Mouse (Mus musculus) kidney, postnatal 0 days (tissue): ENCODE data around the gene Dnah2. TPM values are rescaled to one million over a fixed set of nuclear protein-coding genes. Genes with fewer than 3 reads are reported as not detected.

Experiments
- ATAC-seq: fragments of 200-750 bp; cut with Nextera tagmentation; replicated peaks from 2 replicates; pipeline ENCODE4 v1.8.0; 2017; ENCODE audit warnings: low read depth, moderate number of reproducible peaks, moderate TSS enrichment, moderate library complexity; ENCODE audit not compliant: low FRiP score
- DNase-seq: peaks from one replicate; pipeline ENCODE4 v3.0.0-alpha.2; 2016; ENCODE audit warnings: low spot score
- H3K27ac ChIP-seq: fragments of 300-500 bp; sonication (generic); 2 replicates; pipeline ENCODE4 v1.5.1; 2014; ENCODE audit warnings: mild to moderate bottlenecking
- H3K27me3 ChIP-seq: fragments of 300-500 bp; sonication (generic); 2 replicates; pipeline ENCODE4 v1.6.1; 2014; ENCODE audit warnings: low read length, mixed read lengths; ENCODE audit not compliant: insufficient read depth
- H3K36me3 ChIP-seq: fragments of 300-500 bp; sonication (generic); 2 replicates; pipeline ENCODE4 v1.6.1; 2014; ENCODE audit warnings: low read length, mixed read lengths; ENCODE audit not compliant: insufficient read depth
- H3K4me1 ChIP-seq: fragments of 300-500 bp; sonication (generic); replicated peaks from 2 replicates; pipeline ENCODE4 v1.6.1; 2014; ENCODE audit warnings: antibody characterized with exemption, low read length, mixed read lengths; ENCODE audit not compliant: insufficient read depth
- H3K4me2 ChIP-seq: fragments of 300-500 bp; sonication (generic); 2 replicates; pipeline ENCODE4 v1.6.1; 2014; ENCODE audit warnings: mild to moderate bottlenecking, low read length, moderate library complexity, mixed read lengths
- H3K4me3 ChIP-seq: fragments of 300-500 bp; sonication (generic); replicated peaks from 2 replicates; pipeline ENCODE4 v1.5.1; 2014; ENCODE audit warnings: low read depth, low read length
- H3K9ac ChIP-seq: fragments of 300-500 bp; sonication (generic); 2 replicates; pipeline ENCODE4 v1.6.1; 2014; ENCODE audit warnings: low read depth, low read length
- H3K9me3 ChIP-seq: fragments of 300-500 bp; sonication (generic); replicated peaks from 2 replicates; pipeline ENCODE4 v1.6.1; 2016; ENCODE audit warnings: low read length, inconsistent platforms, mixed read lengths
- CTCF ChIP-seq: IDR thresholded peaks from 2 replicates; pipeline ENCODE4 v1.5.1; 2016; ENCODE audit warnings: antibody characterized with exemption, low read depth, mild to moderate bottlenecking, moderate library complexity
- WGBS: fragments of 180-500 bp; shearing (Covaris S2); extraction: QIAGEN DNeasy Blood & Tissue Kit; methylation state at CpG from one replicate; pipeline ENCODE4 v1.1.7; 2014; 5-methylcytosine and 5-hydroxymethylcytosine counted together
- polyA plus RNA-seq: library from polyadenylated mRNA; unstranded; fragments of >200 nt; fragmentation: Nextera tagmentation; extraction: Ambion mirVana; gene quantifications from 2 replicates; pipeline ENCODE4 v1.2.1, GENCODE M21; 2015

Gene Dnah2
- polyA plus RNA-seq, 1 experiment from 2014 or later = 0.32 TPM

DNA sequence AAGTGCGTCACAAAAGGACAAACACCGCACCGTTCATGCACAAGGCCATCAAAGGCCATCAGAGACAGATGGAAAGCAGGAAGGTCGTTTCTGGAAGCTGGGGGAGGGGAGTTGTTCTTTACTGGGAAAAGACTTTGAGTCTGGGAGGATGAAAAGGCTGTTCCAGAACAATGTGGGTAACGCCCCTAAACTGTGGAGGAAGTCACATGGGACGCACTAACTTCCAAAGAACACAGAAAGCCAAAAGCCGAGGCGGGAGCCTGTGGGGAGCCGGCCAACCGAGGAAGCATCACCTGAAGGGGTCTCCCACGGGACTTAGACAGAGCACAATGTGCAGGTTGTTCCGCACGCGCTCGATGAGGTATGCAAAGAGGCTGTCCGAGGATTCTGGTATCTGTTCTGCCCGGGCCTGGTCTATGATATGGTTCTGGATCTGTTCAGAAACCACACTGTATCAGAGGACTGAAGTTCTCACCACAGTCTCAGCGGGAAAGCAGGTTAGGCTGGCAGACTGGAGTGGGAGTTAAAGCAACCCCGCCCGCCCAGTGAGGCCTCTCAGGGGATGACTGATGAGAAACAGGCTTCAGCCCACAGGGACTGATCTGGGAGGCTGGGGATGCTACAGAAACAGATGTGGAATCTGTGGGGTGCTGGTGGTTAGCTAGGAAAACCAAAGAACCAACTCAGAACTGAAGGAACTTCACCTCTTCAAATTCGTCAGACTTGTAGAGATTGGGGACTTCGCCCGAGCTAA lies 96.6 kb downstream of the Dnah2 start:
- Histone ChIP-seq H3K27ac (no peak overlapping the region), H3K27me3 (no peaks in the 10 kb centered on the region), H3K9ac (no peak overlapping the region), H3K36me3 (no peaks in the 10 kb centered on the region), H3K4me1 (peaks cover 5% of the 10 kb centered on the region; the same call in 1 of the 2 replicates), H3K4me3 (no peak overlapping the region), H3K9me3 (no peaks in the 10 kb centered on the region), H3K4me2 (peak overlapping the region; percentile 16; the same call in 1 of the 2 replicates)
- TF ChIP-seq CTCF = no peak
- peak; percentile 59 for DNase-seq
- ATAC-seq = no peak; the same call in 1 of the 2 replicates
- 38% methylated on average over 23 of the region's 23 CpGs for WGBS

- ATAC-seq = no peak
- no peak for DNase-seq
- 91% methylated on average over 7 of the region's 7 CpGs for WGBS
- Histone ChIP-seq H3K27me3 (no peaks in the 10 kb centered on the region), H3K4me1 (peaks cover 4% of the 10 kb centered on the region; the same call in 1 of the 2 replicates), H3K27ac (no peak overlapping the region), H3K9ac (no peak overlapping the region), H3K36me3 (no peaks in the 10 kb centered on the region), H3K4me2 (no peak overlapping the region), H3K4me3 (no peak overlapping the region), H3K9me3 (no peaks in the 10 kb centered on the region)
- no peak for TF ChIP-seq CTCF
Measured at GRCm38 (mm10) chr11:69447299-69447698, 101.6 kb downstream of the Dnah2 start.

- H3K9ac ChIP-seq = no peak overlapping the region
- ATAC-seq (peak; percentile 49; the same call in 1 of the 2 replicates), DNase-seq (peak; percentile 69)
- H3K27me3 ChIP-seq = no peaks in the 10 kb centered on the region
- WGBS = 22% methylated on average over 5 of the region's 5 CpGs
- no peak overlapping the region for H3K4me3 ChIP-seq
- no peak for TF ChIP-seq CTCF
- H3K4me2 ChIP-seq = no peak overlapping the region
- no peaks in the 10 kb centered on the region for H3K36me3 ChIP-seq
- no peaks in the 10 kb centered on the region for H3K9me3 ChIP-seq
- no peaks in the 10 kb centered on the region for H3K4me1 ChIP-seq
- no peak overlapping the region for H3K27ac ChIP-seq
Measured at GRCm38 (mm10) chr11:69443328-69443727, 105.6 kb downstream of the Dnah2 start.

- no peak overlapping the region for H3K27ac ChIP-seq
- peaks cover 3% of the 10 kb centered on the region; the same call in 1 of the 2 replicates for H3K4me1 ChIP-seq
- no peaks in the 10 kb centered on the region for H3K27me3 ChIP-seq
- H3K9me3 ChIP-seq = no peaks in the 10 kb centered on the region
- no peak overlapping the region for H3K9ac ChIP-seq
- no peak for TF ChIP-seq CTCF
- no peak overlapping the region for H3K4me3 ChIP-seq
- H3K36me3 ChIP-seq = no peaks in the 10 kb centered on the region
- WGBS = 55% methylated on average over 3 of the region's 3 CpGs
- no peak for DNase-seq
- ATAC-seq = no peak
- no peak overlapping the region for H3K4me2 ChIP-seq
Measured at GRCm38 (mm10) chr11:69437291-69437690, 111.6 kb downstream of the Dnah2 start.

DNA sequence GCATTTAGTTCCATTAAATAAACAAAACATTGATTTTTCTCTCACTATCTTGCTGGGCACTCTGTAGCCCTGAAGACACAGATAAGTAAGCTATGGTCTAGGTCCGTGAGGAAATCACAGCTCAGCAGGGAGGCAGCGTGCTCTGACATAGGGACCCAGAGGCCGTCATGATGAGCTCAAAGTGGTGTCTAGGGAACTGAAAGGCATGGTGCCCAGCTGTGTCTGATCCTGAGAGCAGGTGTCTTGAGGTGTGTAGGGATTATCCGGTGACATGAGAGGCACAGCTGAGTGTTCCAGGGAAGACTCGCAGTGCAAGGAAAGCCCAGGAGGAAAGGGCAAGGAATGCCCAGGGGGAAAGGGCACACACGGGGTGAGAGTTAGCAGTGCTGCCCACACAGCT lies 115.7 kb downstream of the Dnah2 start:
- H3K4me2 ChIP-seq = no peak overlapping the region
- H3K27me3 ChIP-seq = no peaks in the 10 kb centered on the region
- TF ChIP-seq CTCF = no peak
- H3K36me3 ChIP-seq = no peaks in the 10 kb centered on the region
- peaks cover 11% of the 10 kb centered on the region; the same call in 1 of the 2 replicates for H3K4me1 ChIP-seq
- H3K4me3 ChIP-seq = no peak overlapping the region
- H3K9me3 ChIP-seq = no peaks in the 10 kb centered on the region
- H3K9ac ChIP-seq = no peak overlapping the region
- DNase-seq = no peak
- no peak for ATAC-seq
- 69% methylated on average over 6 of the region's 6 CpGs for WGBS
- H3K27ac ChIP-seq = no peak overlapping the region

- no peak overlapping the region for H3K9ac ChIP-seq
- H3K27me3 ChIP-seq = no peaks in the 10 kb centered on the region
- 48% methylated on average over 11 of the region's 11 CpGs for WGBS
- H3K27ac ChIP-seq = no peak overlapping the region
- no peaks in the 10 kb centered on the region for H3K9me3 ChIP-seq
- DNase-seq (no peak), ATAC-seq (0 out of 2 replicates have a peak, but pooled peaks have one; percentile 15)
- H3K4me2 ChIP-seq = no peak overlapping the region
- peaks cover 11% of the 10 kb centered on the region; the same call in 1 of the 2 replicates for H3K4me1 ChIP-seq
- H3K36me3 ChIP-seq = no peaks in the 10 kb centered on the region
- TF ChIP-seq CTCF = no peak
- H3K4me3 ChIP-seq = no peak overlapping the region
Measured at GRCm38 (mm10) chr11:69432640-69432982, 116.3 kb downstream of the Dnah2 start.
